Mouse (Mus musculus) neural tube, embryonic 15.5 days (tissue): ENCODE data around the gene Dao. TPM values are rescaled to one million over a fixed set of nuclear protein-coding genes. Genes with fewer than 3 reads are reported as not detected.

ENCODE experiments used
- ATAC-seq: fragments of 200-750 bp; cut with Nextera tagmentation; 2 replicates; pipeline ENCODE4 v1.8.0; 2017; ENCODE audit warnings: mild to moderate bottlenecking, moderate TSS enrichment, moderate library complexity; ENCODE audit not compliant: low FRiP score
- H3K27ac ChIP-seq: fragments of 300-500 bp; sonication (generic); replicated peaks from 2 replicates; pipeline ENCODE4 v1.5.1; 2015; ENCODE audit warnings: mild to moderate bottlenecking, inconsistent platforms
- H3K27me3 ChIP-seq: fragments of 300-500 bp; sonication (generic); replicated peaks from 2 replicates; pipeline ENCODE4 v1.6.1; 2015; ENCODE audit warnings: inconsistent platforms
- H3K36me3 ChIP-seq: fragments of 300-500 bp; sonication (generic); 2 replicates; pipeline ENCODE4 v1.6.1; 2015; ENCODE audit warnings: inconsistent platforms
- H3K4me1 ChIP-seq: fragments of 300-500 bp; sonication (generic); 2 replicates; pipeline ENCODE4 v1.6.1; 2015; ENCODE audit warnings: inconsistent platforms
- H3K4me2 ChIP-seq: fragments of 300-500 bp; sonication (generic); 2 replicates; pipeline ENCODE4 v1.6.1; 2015; ENCODE audit warnings: inconsistent platforms, mild to moderate bottlenecking, moderate library complexity
- H3K4me3 ChIP-seq: fragments of 300-500 bp; sonication (generic); replicated peaks from 2 replicates; pipeline ENCODE4 v1.5.1; 2015; ENCODE audit warnings: mild to moderate bottlenecking, inconsistent platforms
- H3K9ac ChIP-seq: fragments of 300-500 bp; sonication (generic); replicated peaks from 2 replicates; pipeline ENCODE4 v1.6.1; 2015; ENCODE audit warnings: mild to moderate bottlenecking, inconsistent platforms
- H3K9me3 ChIP-seq: fragments of 300-500 bp; sonication (generic); replicated peaks from 2 replicates; pipeline ENCODE4 v1.6.1; 2016; ENCODE audit warnings: inconsistent platforms
- WGBS: fragments of 180-500 bp; shearing (Covaris S2); methylation state at CpG from one replicate; pipeline ENCODE4 v1.1.7; 2015; ENCODE audit warnings: mixed read lengths; 5-methylcytosine and 5-hydroxymethylcytosine counted together
- polyA plus RNA-seq: library from polyadenylated mRNA; unstranded; fragments of >200 nt; fragmentation: Nextera tagmentation; extraction: Ambion mirVana; gene quantifications from 2 replicates; pipeline ENCODE4 v1.2.1, GENCODE M21; 2015

The Dao gene
- polyA plus RNA-seq, 1 experiment from 2014 or later = not detected

DNA sequence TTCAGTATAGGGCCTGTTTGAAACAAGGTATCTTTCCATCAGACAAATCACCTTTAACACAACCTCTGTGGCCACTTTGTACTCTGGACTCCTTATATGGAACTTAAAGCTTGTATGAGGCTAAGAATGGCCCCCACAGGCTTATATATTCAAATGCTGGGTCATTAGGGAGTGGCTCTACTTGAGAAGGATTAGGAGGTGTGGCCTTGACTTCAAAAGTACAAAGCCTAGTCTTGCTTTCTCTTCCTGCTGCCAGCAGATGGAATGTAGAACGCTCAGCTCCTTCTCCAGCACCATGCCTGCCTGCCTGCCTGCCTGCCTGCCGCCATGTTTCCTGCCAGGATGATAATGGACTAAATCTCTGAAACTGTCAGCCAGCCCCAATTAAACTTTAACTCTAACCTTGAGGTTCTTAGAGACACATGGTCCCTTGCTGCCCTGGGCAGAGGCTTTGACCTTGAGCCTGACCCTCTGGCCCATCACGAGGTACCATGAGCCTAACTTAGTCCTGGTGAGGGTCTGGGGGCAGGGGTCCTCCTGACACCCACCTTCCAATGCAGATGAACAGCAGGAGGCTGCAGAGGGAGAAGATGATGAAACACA lies 28.8 kb downstream of the Dao start:
- Histone ChIP-seq H3K4me2 (no peak overlapping the region), H3K9me3 (no peaks in the 10 kb centered on the region), H3K36me3 (peaks cover 32% of the 10 kb centered on the region), H3K27me3 (no peaks in the 10 kb centered on the region), H3K4me1 (no peaks in the 10 kb centered on the region), H3K9ac (no peak overlapping the region), H3K4me3 (no peak overlapping the region), H3K27ac (no peak overlapping the region)
- WGBS = 89% methylated on average over 3 of the region's 3 CpGs
- no peak for ATAC-seq

DNA sequence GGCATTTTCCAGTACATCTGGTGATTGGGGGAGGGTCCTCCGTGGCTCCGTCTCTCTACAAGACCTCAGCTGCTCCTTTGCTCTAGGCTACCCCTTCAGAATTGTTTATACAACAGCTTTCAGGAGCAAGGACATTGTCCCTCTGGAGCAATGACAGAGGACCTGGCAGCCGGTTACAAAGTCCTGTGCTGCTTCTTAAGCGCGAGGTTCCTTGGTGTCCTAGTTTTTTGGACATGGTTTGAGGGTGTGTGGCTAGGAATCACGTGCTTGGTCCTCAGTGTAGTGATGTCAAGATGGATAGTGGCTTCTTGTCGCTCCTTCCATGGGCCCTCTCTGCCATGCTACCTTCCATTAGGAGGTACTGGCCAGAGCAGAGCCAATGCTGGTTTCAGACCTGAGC lies 30.9 kb downstream of the Dao start:
- H3K4me1 ChIP-seq = no peaks in the 10 kb centered on the region
- no peak overlapping the region for H3K9ac ChIP-seq
- H3K4me2 ChIP-seq = no peak overlapping the region
- H3K9me3 ChIP-seq = no peaks in the 10 kb centered on the region
- no peak for ATAC-seq
- H3K27me3 ChIP-seq = no peaks in the 10 kb centered on the region
- H3K4me3 ChIP-seq = no peak overlapping the region
- 87% methylated on average over 7 of the region's 7 CpGs for WGBS
- H3K27ac ChIP-seq = no peak overlapping the region
- H3K36me3 ChIP-seq = peaks cover 39% of the 10 kb centered on the region; the same call in 1 of the 2 replicates

DNA sequence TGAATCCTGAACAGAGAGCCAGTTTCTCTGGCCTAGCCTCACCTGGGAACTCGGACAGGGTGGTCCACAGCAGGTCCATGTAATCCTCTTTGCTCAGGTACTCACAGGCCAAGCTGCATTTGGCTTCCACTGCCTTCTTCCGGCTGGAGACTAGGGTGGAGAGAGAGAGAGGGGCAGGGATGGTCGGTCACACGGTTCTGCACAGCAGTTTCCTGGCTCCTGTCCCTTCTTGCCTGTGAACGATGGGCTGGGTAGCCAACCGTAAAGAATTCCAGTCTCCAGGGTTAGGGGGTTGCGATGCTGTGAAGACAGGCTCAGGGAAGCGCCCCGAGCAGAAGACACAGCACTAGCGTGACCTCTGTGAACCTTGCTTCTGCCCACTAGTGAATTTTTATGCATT lies 31.6 kb downstream of the Dao start:
- no peak for ATAC-seq
- no peak overlapping the region for H3K27ac ChIP-seq

DNA sequence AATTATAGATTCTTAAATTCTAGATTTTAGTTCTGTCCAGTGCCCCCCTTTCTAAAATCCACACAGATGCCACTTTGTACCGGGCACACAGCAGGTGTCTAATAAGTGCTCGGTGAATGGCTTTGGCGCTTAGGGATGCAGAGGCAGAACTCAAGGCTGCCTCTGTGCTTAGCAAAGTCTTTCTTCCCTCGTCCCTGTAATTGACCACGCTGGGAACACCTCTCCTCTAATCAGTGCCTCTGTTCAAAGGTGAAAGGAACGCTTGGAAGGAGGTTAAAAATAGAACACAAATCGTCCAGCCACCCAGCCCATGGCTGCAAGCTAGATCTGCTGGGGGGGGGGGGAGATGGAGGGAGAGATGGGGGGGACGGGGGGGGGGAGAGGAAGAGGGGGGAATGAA lies 37.0 kb downstream of the Dao start:
- ATAC-seq = no peak
- Histone ChIP-seq H3K9me3 (no peaks in the 10 kb centered on the region), H3K4me3 (no peak overlapping the region), H3K4me1 (no peaks in the 10 kb centered on the region), H3K4me2 (no peak overlapping the region), H3K36me3 (peaks cover 47% of the 10 kb centered on the region), H3K9ac (no peak overlapping the region), H3K27ac (no peak overlapping the region), H3K27me3 (no peaks in the 10 kb centered on the region)
- WGBS = 16% methylated on average over 7 of the region's 8 CpGs

More for the DNA sequence above, 31.6 kb downstream of the Dao start:
- H3K36me3 ChIP-seq = peaks cover 35% of the 10 kb centered on the region; the same call in 1 of the 2 replicates
- H3K9me3 ChIP-seq = no peaks in the 10 kb centered on the region
- H3K4me3 ChIP-seq = no peak overlapping the region
- no peaks in the 10 kb centered on the region for H3K4me1 ChIP-seq
- WGBS = 49% methylated on average over 10 of the region's 10 CpGs
- no peak overlapping the region for H3K4me2 ChIP-seq
- no peaks in the 10 kb centered on the region for H3K27me3 ChIP-seq
- no peak overlapping the region for H3K9ac ChIP-seq

DNA sequence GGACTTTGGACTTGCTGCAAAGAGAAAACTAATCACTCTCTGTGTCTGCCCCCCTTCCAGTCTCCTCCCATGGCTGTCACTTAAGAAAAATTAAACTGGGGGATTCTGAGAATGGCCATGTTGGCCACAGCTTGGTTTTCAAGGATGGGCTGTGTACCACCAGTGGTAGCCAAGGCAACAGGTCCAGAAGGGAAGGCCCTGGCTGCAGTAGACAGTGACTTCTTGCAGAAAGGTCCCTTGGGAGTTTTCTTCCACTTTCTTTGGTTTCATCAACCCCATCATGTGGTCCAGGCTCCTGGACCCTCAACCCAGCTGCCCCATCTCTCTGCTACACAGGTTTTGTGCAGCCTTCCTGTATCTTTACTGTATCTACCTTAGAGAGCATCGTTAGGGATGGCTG lies 37.4 kb downstream of the Dao start:
- no peak overlapping the region for H3K9ac ChIP-seq
- no peak overlapping the region for H3K4me3 ChIP-seq
- WGBS = 74% methylated on average over 1 of the region's 1 CpGs
- ATAC-seq = no peak
- no peaks in the 10 kb centered on the region for H3K4me1 ChIP-seq
- H3K4me2 ChIP-seq = no peak overlapping the region
- H3K27ac ChIP-seq = no peak overlapping the region
- no peaks in the 10 kb centered on the region for H3K9me3 ChIP-seq
- peaks cover 47% of the 10 kb centered on the region for H3K36me3 ChIP-seq
- no peaks in the 10 kb centered on the region for H3K27me3 ChIP-seq

DNA sequence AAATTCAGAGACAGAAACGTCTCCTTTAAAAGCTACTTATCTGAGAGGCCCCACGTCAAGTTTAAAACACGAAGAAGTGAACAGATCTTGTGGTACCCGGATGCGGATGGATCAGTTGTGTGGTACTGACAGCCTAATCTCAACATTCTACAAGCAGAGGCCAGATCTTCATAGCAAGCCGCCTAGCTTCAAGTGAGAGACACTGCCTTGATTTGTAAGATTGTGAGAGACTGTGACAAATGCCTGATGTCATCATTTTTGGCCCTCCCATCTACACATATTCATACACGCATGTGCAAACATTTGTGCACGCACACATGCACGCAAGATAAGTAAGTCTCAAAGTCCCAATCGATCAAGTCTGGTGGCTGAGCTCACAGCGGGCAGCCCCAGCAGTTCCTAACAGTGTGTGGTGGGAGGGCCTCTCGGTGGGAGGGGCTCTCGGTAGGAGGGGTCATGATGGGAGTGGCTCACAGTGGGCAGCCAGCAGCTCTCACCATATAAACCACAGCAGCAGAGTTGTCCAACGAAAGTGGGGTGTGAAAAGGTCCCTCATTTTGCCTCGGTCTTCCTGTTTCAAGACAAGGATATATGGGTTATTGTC lies 37.9 kb downstream of the Dao start:
- H3K4me3 ChIP-seq = no peak overlapping the region
- no peak overlapping the region for H3K27ac ChIP-seq
- H3K9me3 ChIP-seq = no peaks in the 10 kb centered on the region
- no peak for ATAC-seq
- H3K36me3 ChIP-seq = peaks cover 47% of the 10 kb centered on the region
- no peak overlapping the region for H3K9ac ChIP-seq
- H3K4me2 ChIP-seq = no peak overlapping the region
- H3K4me1 ChIP-seq = no peaks in the 10 kb centered on the region
- WGBS = 17% methylated on average over 15 of the region's 15 CpGs
- no peaks in the 10 kb centered on the region for H3K27me3 ChIP-seq

DNA sequence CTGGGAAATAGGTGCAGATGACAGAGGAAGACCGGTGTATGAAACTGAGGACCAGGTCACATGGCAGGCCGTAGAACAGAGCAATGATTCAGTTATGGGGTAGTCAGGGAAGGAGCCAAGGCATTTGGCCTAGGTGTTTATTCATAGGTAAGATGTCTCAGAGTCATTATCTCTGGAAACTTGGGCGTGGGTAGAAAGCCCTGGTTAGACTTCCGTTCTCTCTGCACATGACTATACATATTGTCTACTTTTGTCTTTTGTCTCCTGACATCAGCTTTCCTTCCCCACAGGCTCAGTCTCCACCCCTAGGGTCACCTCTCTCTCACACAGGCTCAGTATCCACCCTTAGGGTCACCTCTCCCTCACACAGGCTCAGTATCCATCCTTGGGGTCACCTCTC lies 40.3 kb downstream of the Dao start:
- Histone ChIP-seq H3K9ac (no peak overlapping the region), H3K27me3 (no peaks in the 10 kb centered on the region), H3K4me1 (peaks cover 1% of the 10 kb centered on the region; the same call in 1 of the 2 replicates), H3K4me2 (no peak overlapping the region), H3K36me3 (peaks cover 33% of the 10 kb centered on the region), H3K27ac (no peak overlapping the region), H3K9me3 (no peaks in the 10 kb centered on the region), H3K4me3 (no peak overlapping the region)
- ATAC-seq = no peak
- WGBS = 90% methylated on average over 4 of the region's 4 CpGs

DNA sequence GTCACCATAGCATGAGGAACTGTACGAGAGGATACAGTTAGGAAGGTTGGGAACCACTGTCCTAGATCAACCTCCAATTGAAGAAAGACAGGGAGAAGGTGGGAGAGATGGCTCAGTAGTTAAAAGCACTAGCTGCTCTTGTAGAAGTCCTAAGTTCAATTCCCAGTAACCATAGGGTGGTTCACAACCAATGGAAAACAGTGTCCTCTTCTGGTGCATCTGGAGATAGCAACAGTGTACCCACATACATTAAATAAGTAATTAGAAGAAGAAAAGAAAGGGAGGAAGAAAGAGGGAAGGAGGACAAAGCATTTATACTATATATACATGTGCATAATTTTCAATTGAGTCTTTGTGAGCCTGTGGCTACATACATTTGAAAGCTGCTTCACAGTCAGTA lies 41.6 kb downstream of the Dao start:
- Histone ChIP-seq H3K36me3 (peaks cover 31% of the 10 kb centered on the region), H3K4me3 (no peak overlapping the region), H3K27ac (no peak overlapping the region), H3K27me3 (no peaks in the 10 kb centered on the region), H3K9ac (no peak overlapping the region), H3K4me1 (peaks cover 6% of the 10 kb centered on the region; the same call in 1 of the 2 replicates), H3K4me2 (no peak overlapping the region), H3K9me3 (no peaks in the 10 kb centered on the region)
- WGBS = 78% methylated on average over 1 of the region's 1 CpGs
- no peak for ATAC-seq

DNA sequence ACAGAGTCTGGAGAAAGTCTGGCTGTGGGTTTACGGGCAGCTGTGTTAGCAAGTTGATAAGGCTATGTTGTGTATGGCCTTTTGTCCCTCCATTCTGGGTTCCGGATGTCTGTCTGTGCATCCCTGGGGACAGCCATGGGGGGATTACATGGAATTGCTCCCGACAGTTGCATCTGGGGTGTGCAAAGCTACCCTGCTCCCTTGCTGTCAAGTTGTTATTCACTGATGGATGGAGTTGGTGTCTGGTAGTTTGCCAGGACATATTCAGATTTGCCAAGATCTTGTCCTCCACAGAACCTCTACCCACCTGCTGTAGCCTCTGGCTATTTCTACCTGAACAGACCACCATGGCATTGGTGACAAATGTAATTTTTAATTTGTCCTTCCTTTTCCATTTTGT lies 42.6 kb downstream of the Dao start:
- Histone ChIP-seq H3K4me1 (peaks cover 6% of the 10 kb centered on the region; the same call in 1 of the 2 replicates), H3K27ac (no peak overlapping the region), H3K9me3 (no peaks in the 10 kb centered on the region), H3K4me2 (no peak overlapping the region), H3K4me3 (no peak overlapping the region), H3K36me3 (peaks cover 39% of the 10 kb centered on the region), H3K9ac (no peak overlapping the region), H3K27me3 (no peaks in the 10 kb centered on the region)
- WGBS = 81% methylated on average over 3 of the region's 3 CpGs
- ATAC-seq = no peak

DNA sequence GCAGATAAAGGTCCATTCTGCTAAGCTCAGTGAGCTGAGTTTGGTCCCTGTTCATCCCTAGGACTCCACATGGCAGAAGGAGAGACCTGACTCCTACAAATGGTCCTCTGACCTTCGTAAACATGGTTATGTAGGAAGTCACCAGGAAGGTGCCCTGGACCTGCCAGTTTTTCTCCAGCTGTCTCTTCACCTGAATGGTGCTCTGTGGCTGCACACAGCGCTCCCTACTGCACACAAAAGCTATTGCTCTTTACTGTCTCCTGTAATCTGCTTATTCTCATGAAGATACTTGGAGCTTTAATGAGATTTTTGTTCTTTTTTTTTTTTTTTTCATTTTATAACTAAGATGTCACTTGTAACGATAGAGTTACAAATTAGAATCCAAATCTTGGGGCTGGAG lies 43.1 kb downstream of the Dao start:
- WGBS = 55% methylated on average over 3 of the region's 3 CpGs
- peaks cover 40% of the 10 kb centered on the region for H3K36me3 ChIP-seq
- H3K27me3 ChIP-seq = no peaks in the 10 kb centered on the region
- no peak overlapping the region for H3K9ac ChIP-seq
- peaks cover 6% of the 10 kb centered on the region; the same call in 1 of the 2 replicates for H3K4me1 ChIP-seq
- ATAC-seq = no peak
- H3K4me3 ChIP-seq = no peak overlapping the region
- H3K9me3 ChIP-seq = no peaks in the 10 kb centered on the region
- no peak overlapping the region for H3K27ac ChIP-seq
- no peak overlapping the region for H3K4me2 ChIP-seq

DNA sequence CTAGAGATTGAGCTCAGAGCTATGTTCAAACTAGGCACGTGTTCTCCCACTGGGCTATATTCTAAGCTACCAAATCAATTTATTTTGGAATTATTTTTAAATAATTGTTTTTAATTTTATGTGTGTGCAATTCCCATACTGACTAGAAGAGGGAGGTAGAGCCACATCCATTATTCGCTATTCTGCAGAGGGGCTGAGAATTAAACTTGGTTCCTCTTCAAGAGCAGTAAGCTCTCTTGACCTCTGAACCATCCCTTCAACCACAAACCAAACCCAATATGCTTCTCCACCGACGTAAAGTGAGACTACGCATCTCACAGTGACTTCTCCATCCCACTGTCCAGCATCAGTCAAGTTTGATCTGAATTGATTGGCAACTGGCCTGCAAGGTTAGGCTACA lies 43.7 kb downstream of the Dao start:
- H3K4me1 ChIP-seq = peaks cover 8% of the 10 kb centered on the region; the same call in 1 of the 2 replicates
- no peak for ATAC-seq
- no peak overlapping the region for H3K4me3 ChIP-seq
- H3K9me3 ChIP-seq = no peaks in the 10 kb centered on the region
- WGBS = 85% methylated on average over 5 of the region's 5 CpGs
- H3K27ac ChIP-seq = no peak overlapping the region
- no peak overlapping the region for H3K9ac ChIP-seq
- no peak overlapping the region for H3K4me2 ChIP-seq
- peaks cover 35% of the 10 kb centered on the region for H3K36me3 ChIP-seq
- H3K27me3 ChIP-seq = no peaks in the 10 kb centered on the region

DNA sequence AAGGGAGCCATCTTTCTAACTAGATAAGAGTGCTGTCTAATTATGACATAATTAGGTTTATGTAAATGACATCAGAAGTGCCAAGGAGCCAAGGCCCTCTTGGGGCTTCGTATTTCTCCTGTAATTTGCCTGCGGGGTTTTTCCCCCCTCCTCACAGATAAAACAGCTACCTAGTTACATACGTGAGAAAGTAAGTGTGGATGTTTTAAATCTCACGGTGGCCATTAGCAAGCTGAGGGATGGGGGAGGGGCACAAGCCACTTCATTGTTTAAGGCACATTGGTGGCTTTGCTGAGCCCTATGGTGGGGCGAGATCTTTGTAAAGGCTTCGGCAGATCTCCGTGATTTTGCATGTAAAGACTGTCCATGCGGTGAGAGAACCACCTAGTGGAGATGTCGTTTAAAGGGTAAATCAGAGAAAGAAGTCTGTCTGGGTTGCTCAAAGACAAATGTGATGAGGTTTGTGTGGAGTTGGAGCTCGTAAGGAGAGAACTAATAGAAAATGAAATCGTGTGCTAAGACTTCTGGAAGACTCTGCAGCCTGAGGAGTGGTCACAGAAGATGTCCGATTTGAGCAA lies 45.3 kb downstream of the Dao start:
- Histone ChIP-seq H3K27ac (no peak overlapping the region), H3K4me3 (no peak overlapping the region), H3K4me2 (no peak overlapping the region), H3K36me3 (peaks cover 22% of the 10 kb centered on the region), H3K9me3 (no peaks in the 10 kb centered on the region), H3K9ac (no peak overlapping the region), H3K27me3 (no peaks in the 10 kb centered on the region), H3K4me1 (peaks cover 8% of the 10 kb centered on the region; the same call in 1 of the 2 replicates)
- ATAC-seq = peak; percentile 58
- 41% methylated on average over 12 of the region's 12 CpGs for WGBS
